Mouse (Mus musculus): Measurements from ENCODE around the gene Mdm4. TPM values are rescaled to one million over a fixed set of nuclear protein-coding genes. Genes with fewer than 3 reads are reported as not detected.

Mdm4 gene
- polyA plus RNA-seq, 1 experiment from 2014 or later, result 38.5 TPM

DNA sequence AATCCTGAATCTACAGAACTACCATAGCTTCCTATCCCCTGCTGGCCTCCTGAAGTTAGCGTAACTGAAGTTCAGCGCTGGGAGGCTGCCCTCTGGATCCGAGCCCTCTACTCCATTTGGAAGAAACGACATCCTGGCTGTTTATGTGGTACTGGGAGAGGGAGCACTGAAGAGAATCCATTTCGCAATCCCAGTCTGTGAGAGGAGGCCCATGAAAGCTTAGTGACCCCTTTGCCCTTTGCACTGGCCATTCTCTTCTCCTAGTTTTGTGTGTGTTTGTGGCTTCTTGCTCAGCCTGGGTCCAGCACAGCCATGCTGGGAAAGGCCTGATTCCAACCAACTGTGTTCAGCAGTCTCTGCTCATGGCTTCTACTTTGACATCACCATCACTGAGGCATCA lies 73.6 kb downstream of the Mdm4 start:
- no peak overlapping the region for H3K27ac ChIP-seq
- no peak for DNase-seq (ENCODE audit: extremely low spot score, low spot score)
- H3K9me3 ChIP-seq, result no peaks in the 10 kb centered on the region
- H3K36me3 ChIP-seq (replicated peaks), result no peaks in the 10 kb centered on the region
- 0 out of 2 replicates have a peak, but pooled peaks cover 2% of the 10 kb centered on the region for H3K4me1 ChIP-seq
- no peaks in the 10 kb centered on the region for H3K27me3 ChIP-seq (ENCODE audit: poor library complexity, severe bottlenecking)
- H3K4me3 ChIP-seq, result no peak overlapping the region
- WGBS, result 91% methylated on average over 5 of the region's 5 CpGs

DNA sequence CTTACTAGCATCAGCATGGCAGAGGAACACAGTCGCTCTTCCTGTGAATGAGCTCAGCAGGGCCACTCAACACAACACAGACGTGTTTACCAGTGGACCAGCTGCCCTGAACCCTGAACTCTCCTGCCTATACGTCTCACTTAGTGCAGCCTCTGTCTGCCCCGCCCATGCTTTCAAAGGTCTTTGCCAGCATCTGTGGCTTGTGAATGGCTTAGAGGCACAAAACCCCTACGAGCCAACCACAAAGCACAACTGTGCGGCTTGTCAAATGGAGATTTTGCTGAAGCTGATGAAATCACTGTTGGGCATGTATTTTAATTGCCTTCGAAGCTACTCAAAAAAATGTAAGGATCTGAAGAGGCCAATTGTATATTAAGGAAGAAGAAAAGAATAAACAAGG lies 82.5 kb downstream of the Mdm4 start:
- Histone ChIP-seq H3K4me1 (peaks cover 16% of the 10 kb centered on the region), H3K4me3 (no peak overlapping the region), H3K27me3 (ENCODE audit: poor library complexity, severe bottlenecking) (no peaks in the 10 kb centered on the region), H3K36me3 (replicated peaks) (no peaks in the 10 kb centered on the region), H3K9me3 (no peaks in the 10 kb centered on the region), H3K27ac (no peak overlapping the region)
- no peak for DNase-seq (ENCODE audit: extremely low spot score, low spot score)
- WGBS, result 50% methylated on average over 7 of the region's 7 CpGs

DNA sequence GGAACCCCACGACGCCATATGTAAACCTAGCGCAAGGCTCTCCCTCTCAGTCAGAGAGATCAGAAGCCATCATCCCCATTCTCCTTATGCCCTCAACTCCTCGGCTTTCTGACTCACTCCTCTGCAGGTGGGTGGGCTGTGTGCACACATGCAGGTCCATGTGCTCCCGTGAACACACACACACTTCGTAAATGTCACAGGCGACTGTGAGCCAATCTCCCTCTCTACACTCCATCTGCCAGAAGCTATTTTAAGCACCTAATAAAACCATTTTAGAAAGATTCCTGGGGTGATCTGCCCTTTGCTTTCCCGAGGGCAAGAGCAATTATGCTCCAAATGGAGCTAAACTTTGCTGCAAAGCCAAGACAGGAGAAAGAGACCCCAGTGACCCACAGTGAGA lies 84.5 kb downstream of the Mdm4 start:
- WGBS, result 80% methylated on average over 8 of the region's 8 CpGs
- H3K27ac ChIP-seq, result no peak overlapping the region
- H3K4me1 ChIP-seq, result peaks cover 20% of the 10 kb centered on the region
- no peaks in the 10 kb centered on the region for H3K27me3 ChIP-seq (ENCODE audit: poor library complexity, severe bottlenecking)
- no peak overlapping the region for H3K4me3 ChIP-seq
- no peaks in the 10 kb centered on the region for H3K9me3 ChIP-seq
- no peak for DNase-seq (ENCODE audit: extremely low spot score, low spot score)
- no peaks in the 10 kb centered on the region for H3K36me3 ChIP-seq (replicated peaks)

DNA sequence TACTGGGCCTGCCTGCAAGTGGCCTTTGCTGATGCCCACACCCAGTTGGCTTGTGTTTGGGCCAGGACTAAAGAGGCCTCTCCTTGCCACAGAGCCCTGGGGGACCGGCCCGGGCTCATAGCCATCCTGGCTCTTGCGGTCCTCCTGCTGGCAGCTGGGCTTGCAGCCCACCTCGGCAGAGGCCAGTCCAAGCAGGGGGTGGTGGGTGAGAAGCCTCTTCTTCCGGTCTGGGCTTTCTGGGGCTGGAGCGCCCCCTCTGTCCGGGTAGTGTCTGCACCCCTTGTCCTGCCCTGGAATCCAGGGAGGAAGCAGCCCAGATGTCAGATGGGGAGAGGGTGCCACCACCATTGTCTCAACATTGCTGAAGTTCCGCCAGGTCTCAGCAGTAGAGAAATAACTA lies 91.4 kb downstream of the Mdm4 start:
- H3K4me1 ChIP-seq, result peaks cover 33% of the 10 kb centered on the region
- WGBS, result 84% methylated on average over 8 of the region's 8 CpGs
- no peak for DNase-seq (ENCODE audit: extremely low spot score, low spot score)
- H3K4me3 ChIP-seq, result no peak overlapping the region
- H3K27me3 ChIP-seq (ENCODE audit: poor library complexity, severe bottlenecking), result no peaks in the 10 kb centered on the region
- no peak overlapping the region for H3K27ac ChIP-seq
- peaks cover 20% of the 10 kb centered on the region for H3K36me3 ChIP-seq (replicated peaks)
- H3K9me3 ChIP-seq, result no peaks in the 10 kb centered on the region

DNA sequence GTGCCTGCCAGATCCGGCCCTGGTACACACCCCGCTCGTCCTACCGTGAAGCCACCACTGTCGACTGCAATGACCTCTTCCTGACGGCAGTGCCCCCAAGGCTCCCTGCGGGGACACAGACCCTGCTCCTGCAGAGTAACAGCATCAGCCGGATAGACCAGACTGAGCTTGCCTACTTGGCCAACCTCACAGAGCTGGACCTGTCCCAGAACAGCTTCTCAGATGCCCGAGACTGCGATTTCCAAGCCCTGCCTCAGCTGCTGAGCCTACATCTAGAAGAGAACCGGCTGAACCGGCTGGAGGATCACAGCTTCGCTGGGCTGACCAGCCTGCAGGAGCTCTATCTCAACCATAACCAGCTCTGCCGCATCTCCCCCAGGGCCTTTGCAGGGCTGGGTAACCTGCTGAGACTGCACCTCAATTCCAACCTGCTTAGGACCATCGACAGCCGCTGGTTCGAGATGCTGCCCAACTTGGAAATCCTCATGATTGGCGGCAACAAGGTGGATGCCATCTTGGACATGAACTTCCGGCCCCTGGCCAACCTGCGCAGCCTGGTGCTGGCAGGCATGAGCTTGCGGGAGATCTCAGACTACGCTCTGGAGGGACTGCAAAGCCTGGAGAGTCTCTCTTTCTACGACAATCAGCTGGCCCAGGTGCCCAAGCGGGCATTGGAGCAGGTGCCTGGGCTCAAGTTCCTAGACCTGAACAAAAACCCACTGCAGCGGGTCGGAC lies 92.9 kb downstream of the Mdm4 start:
- Histone ChIP-seq H3K36me3 (replicated peaks) (peaks cover 20% of the 10 kb centered on the region), H3K27ac (no peak overlapping the region), H3K27me3 (ENCODE audit: poor library complexity, severe bottlenecking) (no peaks in the 10 kb centered on the region), H3K4me3 (no peak overlapping the region), H3K9me3 (no peaks in the 10 kb centered on the region), H3K4me1 (peaks cover 33% of the 10 kb centered on the region)
- DNase-seq (ENCODE audit: extremely low spot score, low spot score), result no peak
- 89% methylated on average over 26 of the region's 26 CpGs for WGBS

DNA sequence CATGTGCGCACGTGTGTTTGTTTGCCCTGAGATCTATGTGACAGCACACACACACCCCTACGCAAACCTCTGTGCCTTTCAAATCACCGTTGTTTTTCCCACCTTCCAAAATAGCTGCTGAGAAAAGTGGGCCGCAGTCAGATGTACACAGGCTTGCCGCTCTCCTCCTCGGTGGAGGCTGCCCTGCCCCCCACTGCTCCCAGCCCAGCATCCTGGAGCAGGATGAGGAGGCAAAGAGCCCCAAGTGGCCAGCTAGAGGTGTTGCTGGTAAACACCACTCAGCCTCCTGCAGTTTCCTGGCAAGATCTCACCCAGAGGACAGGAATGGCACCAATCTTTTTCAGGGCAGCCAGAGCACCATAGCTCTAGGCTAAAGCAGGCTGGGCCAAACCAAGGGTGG lies 95.5 kb downstream of the Mdm4 start:
- Histone ChIP-seq H3K9me3 (no peaks in the 10 kb centered on the region), H3K27ac (peak overlapping the region; percentile 13; the same call in 1 of the 2 replicates), H3K4me3 (no peak overlapping the region), H3K27me3 (ENCODE audit: poor library complexity, severe bottlenecking) (no peaks in the 10 kb centered on the region), H3K4me1 (peaks cover 20% of the 10 kb centered on the region), H3K36me3 (replicated peaks) (peaks cover 20% of the 10 kb centered on the region)
- peak; percentile 52 for DNase-seq (ENCODE audit: extremely low spot score, low spot score)
- WGBS, result 20% methylated on average over 5 of the region's 7 CpGs

DNA sequence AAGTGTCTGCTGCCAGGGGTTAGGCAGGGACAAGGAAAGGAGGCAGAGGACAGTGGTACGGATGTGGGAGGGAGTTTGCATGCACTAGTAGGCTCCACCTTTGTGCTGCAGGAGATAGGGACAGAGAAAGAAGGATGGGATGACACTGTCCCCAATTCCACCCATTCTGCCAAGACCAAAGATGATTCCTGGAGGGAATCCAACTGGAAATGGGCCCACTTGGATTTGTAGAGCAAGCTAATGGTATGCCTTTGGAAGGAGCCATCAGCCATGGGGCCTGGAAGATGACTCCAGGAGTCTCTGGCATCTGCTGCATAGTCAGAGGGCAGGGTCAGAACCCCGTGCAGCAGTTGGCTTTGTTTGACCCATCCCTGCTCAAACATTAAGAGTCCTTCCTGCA lies 97.9 kb downstream of the Mdm4 start:
- Histone ChIP-seq H3K4me3 (no peak overlapping the region), H3K9me3 (no peaks in the 10 kb centered on the region), H3K36me3 (replicated peaks) (peaks cover under 1% of the 10 kb centered on the region), H3K27me3 (ENCODE audit: poor library complexity, severe bottlenecking) (no peaks in the 10 kb centered on the region), H3K27ac (no peak overlapping the region), H3K4me1 (peaks cover 24% of the 10 kb centered on the region)
- WGBS, result 85% methylated on average over 2 of the region's 2 CpGs
- no peak for DNase-seq (ENCODE audit: extremely low spot score, low spot score)

DNA sequence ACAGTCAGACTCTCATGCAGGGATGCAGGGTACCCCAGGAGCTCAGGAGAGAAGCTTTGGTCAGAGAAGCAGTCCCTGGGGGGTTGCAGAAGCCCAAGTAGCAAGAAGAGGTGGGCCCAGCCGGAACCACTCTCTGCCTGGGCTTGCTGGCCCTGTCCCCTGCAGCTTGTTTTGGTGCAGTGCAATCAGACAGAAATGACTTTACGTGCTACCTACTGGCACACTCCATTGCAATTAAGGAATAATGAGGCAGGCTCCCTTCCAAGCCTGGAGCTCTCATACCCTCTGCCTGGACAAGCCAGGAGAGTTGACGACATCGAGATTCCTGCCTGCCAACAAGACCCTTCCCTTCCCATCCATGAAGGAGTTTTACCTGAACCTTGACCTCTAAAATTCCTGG lies 100.1 kb downstream of the Mdm4 start:
- no peak overlapping the region for H3K4me3 ChIP-seq
- 78% methylated on average over 4 of the region's 4 CpGs for WGBS
- no peaks in the 10 kb centered on the region for H3K27me3 ChIP-seq (ENCODE audit: poor library complexity, severe bottlenecking)
- peaks cover 24% of the 10 kb centered on the region for H3K4me1 ChIP-seq
- no peak overlapping the region for H3K27ac ChIP-seq
- no peak for DNase-seq (ENCODE audit: extremely low spot score, low spot score)
- H3K36me3 ChIP-seq (replicated peaks), result no peaks in the 10 kb centered on the region
- H3K9me3 ChIP-seq, result no peaks in the 10 kb centered on the region

DNA sequence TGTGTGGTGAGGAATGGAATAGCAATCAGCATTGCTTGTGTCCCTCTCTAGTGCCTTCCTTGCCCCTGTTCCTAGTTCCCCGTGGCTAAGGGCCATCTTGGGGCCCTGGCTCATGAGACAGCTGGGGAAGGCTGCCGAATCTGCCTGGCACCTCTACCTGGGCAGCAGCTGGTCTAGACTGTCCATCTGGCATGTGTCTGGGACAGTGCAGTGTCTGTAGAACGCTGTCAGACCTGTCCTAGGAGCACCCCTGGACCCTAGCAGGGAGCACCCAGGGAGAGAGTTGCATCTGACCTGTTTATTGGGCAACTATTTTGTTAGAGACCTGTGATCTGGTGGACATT lies 101.5 kb downstream of the Mdm4 start:
- Histone ChIP-seq H3K9me3 (no peaks in the 10 kb centered on the region), H3K36me3 (replicated peaks) (no peaks in the 10 kb centered on the region), H3K4me1 (peaks cover 15% of the 10 kb centered on the region), H3K27me3 (ENCODE audit: poor library complexity, severe bottlenecking) (no peaks in the 10 kb centered on the region), H3K4me3 (no peak overlapping the region), H3K27ac (0 out of 2 replicates have a peak overlapping the region, but pooled peaks have one; percentile 26)
- DNase-seq (ENCODE audit: extremely low spot score, low spot score), result no peak
- WGBS, result 65% methylated on average over 3 of the region's 3 CpGs

DNA sequence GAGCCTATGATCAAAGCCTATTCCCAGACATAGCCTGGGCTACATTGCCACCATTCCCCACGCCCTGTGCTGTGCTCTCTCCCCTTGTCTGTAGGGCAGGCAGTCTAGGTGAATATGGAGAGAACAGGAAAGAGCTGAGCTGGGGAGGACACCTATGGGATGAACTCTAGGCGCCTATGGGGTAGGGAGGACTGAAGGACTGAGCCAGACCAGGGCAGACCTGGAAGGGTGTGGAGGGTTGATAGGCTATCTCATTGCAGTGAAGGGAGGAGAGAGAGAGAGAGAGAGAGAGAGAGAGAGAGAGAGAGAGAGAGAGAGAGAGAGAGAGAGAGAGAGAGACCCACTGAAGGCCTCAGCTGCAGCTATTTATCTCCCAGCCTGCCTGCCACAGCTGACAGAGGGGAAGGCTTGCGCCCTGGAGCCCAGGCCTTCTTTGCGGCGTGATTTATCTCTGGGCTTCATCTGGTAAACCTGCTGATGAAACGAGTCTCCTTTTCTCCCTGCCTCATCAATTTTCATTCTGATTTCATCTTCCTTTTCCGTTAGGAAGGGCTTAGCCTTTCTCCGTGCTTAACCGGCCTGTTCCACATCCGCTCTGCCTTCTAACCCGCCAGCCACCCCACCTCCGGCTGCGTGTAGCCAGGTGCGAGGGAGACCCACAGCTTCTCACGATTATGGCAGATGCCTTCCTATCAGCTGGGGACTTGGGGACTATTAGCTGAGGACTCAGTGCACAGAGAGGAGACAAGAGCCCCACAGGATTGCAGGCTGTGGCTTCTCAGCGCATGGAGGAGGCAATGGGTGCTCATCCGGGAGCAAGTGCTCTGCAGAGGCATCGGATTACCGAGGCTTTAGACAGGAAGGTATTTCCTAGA lies 102.1 kb downstream of the Mdm4 start:
- 62% methylated on average over 19 of the region's 19 CpGs for WGBS

DNA sequence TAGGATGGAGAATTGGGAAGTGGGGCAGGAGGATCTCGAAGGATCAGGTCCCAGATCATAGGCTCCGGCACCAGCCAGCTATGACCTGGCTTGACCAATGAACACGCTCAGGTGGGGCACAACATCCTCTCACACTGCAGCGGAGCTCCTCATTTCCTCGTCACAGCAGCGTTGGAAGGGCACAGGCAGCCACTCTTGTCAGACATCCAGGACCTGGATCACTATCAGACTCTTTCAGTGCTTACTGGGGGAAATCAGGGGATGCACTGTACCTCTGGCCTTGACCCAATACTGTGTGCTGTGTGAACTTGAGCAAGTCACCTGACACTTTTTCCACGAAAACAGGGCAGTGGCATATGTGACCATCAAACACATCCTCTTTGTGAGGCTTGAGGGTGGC lies 105.1 kb downstream of the Mdm4 start:
- Histone ChIP-seq H3K27ac (no peak overlapping the region), H3K27me3 (ENCODE audit: poor library complexity, severe bottlenecking) (peaks cover 13% of the 10 kb centered on the region), H3K4me3 (no peak overlapping the region), H3K4me1 (peaks cover 38% of the 10 kb centered on the region), H3K9me3 (no peaks in the 10 kb centered on the region), H3K36me3 (replicated peaks) (no peaks in the 10 kb centered on the region)
- 87% methylated on average over 7 of the region's 7 CpGs for WGBS
- no peak for DNase-seq (ENCODE audit: extremely low spot score, low spot score)

More for the DNA sequence above, 102.1 kb downstream of the Mdm4 start:
- Histone ChIP-seq H3K36me3 (replicated peaks) (no peaks in the 10 kb centered on the region), H3K27me3 (ENCODE audit: poor library complexity, severe bottlenecking) (no peaks in the 10 kb centered on the region), H3K4me3 (no peak overlapping the region), H3K4me1 (peaks cover 15% of the 10 kb centered on the region), H3K9me3 (no peaks in the 10 kb centered on the region), H3K27ac (0 out of 2 replicates have a peak overlapping the region, but pooled peaks have one; percentile 26)
- no peak for DNase-seq (ENCODE audit: extremely low spot score, low spot score)

DNA sequence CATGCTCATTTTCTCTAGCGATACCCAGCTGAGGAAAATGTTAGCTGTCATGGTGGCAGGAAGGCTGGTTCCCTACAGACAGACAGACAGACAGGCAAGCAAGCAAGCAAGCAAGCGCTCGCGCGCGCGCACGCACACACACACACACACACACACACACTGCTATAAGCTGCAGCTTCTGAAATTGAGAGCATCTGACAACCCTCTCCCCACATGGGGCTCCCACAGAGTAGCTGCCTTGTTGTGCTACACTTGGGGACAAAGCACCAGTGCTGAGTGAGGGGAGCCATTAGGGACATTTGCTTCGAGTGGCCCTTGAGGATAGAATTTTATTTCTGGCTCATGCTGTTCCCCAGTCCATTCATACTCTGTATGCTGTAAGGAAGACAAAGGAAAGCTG lies 108.1 kb downstream of the Mdm4 start:
- 84% methylated on average over 9 of the region's 9 CpGs for WGBS
- Histone ChIP-seq H3K4me3 (no peak overlapping the region), H3K27me3 (ENCODE audit: poor library complexity, severe bottlenecking) (peaks cover 43% of the 10 kb centered on the region), H3K4me1 (peaks cover 43% of the 10 kb centered on the region), H3K36me3 (replicated peaks) (no peaks in the 10 kb centered on the region), H3K9me3 (no peaks in the 10 kb centered on the region), H3K27ac (peak overlapping the region; percentile 69; the same call in 1 of the 2 replicates)
- no peak for DNase-seq (ENCODE audit: extremely low spot score, low spot score)

DNA sequence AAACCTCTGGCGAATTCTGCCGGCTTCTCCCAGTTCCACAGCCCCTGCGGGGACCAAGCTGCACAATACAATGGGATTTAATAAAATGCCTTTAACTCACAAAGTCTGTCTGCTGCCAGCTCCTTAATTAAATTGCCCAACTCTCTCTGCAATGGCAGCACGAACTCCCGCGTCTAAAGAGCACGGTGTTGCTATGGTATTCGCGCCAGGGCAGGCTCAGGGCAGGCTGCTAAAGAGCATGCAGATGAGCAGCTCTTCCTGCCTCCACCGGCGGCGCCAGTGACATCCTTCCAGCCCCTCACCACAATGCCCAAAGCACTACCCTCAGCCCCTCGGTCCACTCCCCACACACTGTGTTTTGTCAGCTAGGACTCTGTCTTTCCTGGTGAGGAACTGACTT lies 109.3 kb downstream of the Mdm4 start:
- Histone ChIP-seq H3K4me3 (peak overlapping the region; percentile 31), H3K27ac (peak overlapping the region; percentile 69)
- DNase-seq (ENCODE audit: extremely low spot score, low spot score), result peak; percentile 57

More for the DNA sequence above, 109.3 kb downstream of the Mdm4 start:
- WGBS, result 3% methylated on average over 13 of the region's 13 CpGs
- Histone ChIP-seq H3K9me3 (no peaks in the 10 kb centered on the region), H3K4me1 (peaks cover 46% of the 10 kb centered on the region), H3K27me3 (ENCODE audit: poor library complexity, severe bottlenecking) (peaks cover 54% of the 10 kb centered on the region), H3K36me3 (replicated peaks) (no peaks in the 10 kb centered on the region)

Data from forebrain, embryonic 10.5 days (tissue).